Mouse (Mus musculus): Measurements from ENCODE around the gene Zfp593.
"Not testable (repeated sequence)": the region's sequence is repeated elsewhere in the genome, so short reads cannot be mapped to it uniquely, and the experiment has no call there.

Zfp593 gene

GRCm38 (mm10) chr4:134245148-134245843 is at the start of gene Zfp593:
Gene Zfp593, minus strand, starts transcription at chr4:134245592.
- peak; percentile 89 for DNase-seq (ENCODE audit: low read depth)

- DNase-seq (ENCODE audit: low read depth) = no peak
These were observed 48.3 kb upstream of the Zfp593 start for GRCm38 (mm10) chr4:134293692-134294163.

GRCm38 (mm10) chr4:134293061-134293691 is 47.8 kb upstream of the Zfp593 start:
- DNase-seq (ENCODE audit: low read depth) = no peak

- DNase-seq (ENCODE audit: low read depth) = peak; percentile 72
These were observed 46.7 kb upstream of the Zfp593 start for GRCm38 (mm10) chr4:134292067-134292466.

GRCm38 (mm10) chr4:134288397-134289256 is 43.2 kb upstream of the Zfp593 start:
- no peak for DNase-seq (ENCODE audit: low read depth)

- peak; percentile 74 for DNase-seq (ENCODE audit: low read depth)
These were observed 42.2 kb upstream of the Zfp593 start, which contains the start of gene Pdik1l for GRCm38 (mm10) chr4:134287575-134288025. Gene Pdik1l, minus strand, starts transcription at chr4:134287895.

- peak; percentile 78 for DNase-seq (ENCODE audit: low read depth)
These were observed 41.8 kb upstream of the Zfp593 start for GRCm38 (mm10) chr4:134287168-134287564.

- no peak for DNase-seq (ENCODE audit: low read depth)
These were observed 41.1 kb upstream of the Zfp593 start for GRCm38 (mm10) chr4:134286226-134287167.

GRCm38 (mm10) chr4:134284942-134285341 is 39.5 kb upstream of the Zfp593 start:
- no peak for DNase-seq (ENCODE audit: low read depth)

GRCm38 (mm10) chr4:134273417-134274345 is 28.3 kb upstream of the Zfp593 start:
- peak; percentile 54 for DNase-seq (ENCODE audit: low read depth)

- no peak for DNase-seq (ENCODE audit: low read depth)
These were observed 27.5 kb upstream of the Zfp593 start for GRCm38 (mm10) chr4:134272731-134273416.

- DNase-seq (ENCODE audit: low read depth) = no peak
These were observed 26.6 kb upstream of the Zfp593 start for GRCm38 (mm10) chr4:134271979-134272378.

GRCm38 (mm10) chr4:134269622-134270021 is 24.2 kb upstream of the Zfp593 start:
- DNase-seq (ENCODE audit: low read depth) = not testable (repeated sequence)

GRCm38 (mm10) chr4:134268102-134268655 is 22.8 kb upstream of the Zfp593 start:
- no peak for DNase-seq (ENCODE audit: low read depth)

GRCm38 (mm10) chr4:134265860-134266585 is 20.6 kb upstream of the Zfp593 start:
- no peak for DNase-seq (ENCODE audit: low read depth)

GRCm38 (mm10) chr4:134263191-134263590 is 17.8 kb upstream of the Zfp593 start:
- no peak for DNase-seq (ENCODE audit: low read depth)

GRCm38 (mm10) chr4:134258354-134258753 is 13.0 kb upstream of the Zfp593 start:
- DNase-seq (ENCODE audit: low read depth) = no peak

GRCm38 (mm10) chr4:134257198-134258009 is 12.0 kb upstream of the Zfp593 start:
- DNase-seq (ENCODE audit: low read depth) = no peak
